Mouse (Mus musculus): ENCODE measurements at regions not wholly inside any gene's neighbourhood (a gene's known extent, or its start where the extent isn't known, plus 50 kb on each side); places are given as distances from the start of the nearest gene placed in this dataset.

- Histone ChIP-seq H3K9me3 (replicated peaks) (no peaks in the 10 kb centered on the region), H3K27ac (replicated peaks) (no peak overlapping the region), H3K27me3 (0 out of 2 replicates have a peak, but pooled peaks cover 3% of the 10 kb centered on the region), H3K9ac (no peak overlapping the region), H3K4me2 (replicated peaks) (no peak overlapping the region), H3K4me1 (peaks cover 28% of the 10 kb centered on the region), H3K4me3 (replicated peaks) (no peak overlapping the region), H3K36me3 (no peaks in the 10 kb centered on the region)
- no peak for ATAC-seq (ENCODE audit: insufficient number of reproducible peaks, low FRiP score, low TSS enrichment, low read depth)
- 58% methylated on average over 4 of the region's 4 CpGs for WGBS
Observed at GRCm38 (mm10) chr12:112235841-112236240, 89.8 kb downstream of the Kif26a start.

GRCm38 (mm10) chr12:112237061-112237490 lies 91.1 kb downstream of the Kif26a start:
- no peaks in the 10 kb centered on the region for H3K36me3 ChIP-seq
- WGBS, result 15% methylated on average over 13 of the region's 13 CpGs
- peak overlapping the region; percentile 55; the same call in 1 of the 2 replicates for H3K27ac ChIP-seq (replicated peaks)
- H3K9me3 ChIP-seq (replicated peaks), result no peaks in the 10 kb centered on the region
- H3K4me3 ChIP-seq (replicated peaks), result no peak overlapping the region
- peaks cover 28% of the 10 kb centered on the region for H3K4me1 ChIP-seq
- 0 out of 2 replicates have a peak overlapping the region, but pooled peaks have one; percentile 21 for H3K4me2 ChIP-seq (replicated peaks)
- H3K27me3 ChIP-seq, result 0 out of 2 replicates have a peak, but pooled peaks cover 3% of the 10 kb centered on the region
- H3K9ac ChIP-seq, result no peak overlapping the region
- peak; percentile 31; the same call in 1 of the 2 replicates for ATAC-seq (ENCODE audit: insufficient number of reproducible peaks, low FRiP score, low TSS enrichment, low read depth)

- H3K9ac ChIP-seq, result no peak overlapping the region
- H3K27me3 ChIP-seq, result 0 out of 2 replicates have a peak, but pooled peaks cover 3% of the 10 kb centered on the region
- 23% methylated on average over 7 of the region's 7 CpGs for WGBS
- no peak for ATAC-seq (ENCODE audit: insufficient number of reproducible peaks, low FRiP score, low TSS enrichment, low read depth)
- H3K4me1 ChIP-seq, result peaks cover 28% of the 10 kb centered on the region
- no peak overlapping the region for H3K4me3 ChIP-seq (replicated peaks)
- H3K27ac ChIP-seq (replicated peaks), result no peak overlapping the region
- H3K4me2 ChIP-seq (replicated peaks), result no peak overlapping the region
- no peaks in the 10 kb centered on the region for H3K36me3 ChIP-seq
- H3K9me3 ChIP-seq (replicated peaks), result no peaks in the 10 kb centered on the region
Observed at GRCm38 (mm10) chr12:112238834-112239233, 92.8 kb downstream of the Kif26a start.

- WGBS, result 15% methylated on average over 3 of the region's 3 CpGs
- H3K4me1 ChIP-seq, result peaks cover 21% of the 10 kb centered on the region
- H3K36me3 ChIP-seq, result no peaks in the 10 kb centered on the region
- H3K9ac ChIP-seq, result no peak overlapping the region
- ATAC-seq (ENCODE audit: insufficient number of reproducible peaks, low FRiP score, low TSS enrichment, low read depth), result no peak
- no peak overlapping the region for H3K4me2 ChIP-seq (replicated peaks)
- no peaks in the 10 kb centered on the region for H3K27me3 ChIP-seq
- H3K4me3 ChIP-seq (replicated peaks), result no peak overlapping the region
- H3K9me3 ChIP-seq (replicated peaks), result no peaks in the 10 kb centered on the region
- H3K27ac ChIP-seq (replicated peaks), result no peak overlapping the region
Observed at GRCm38 (mm10) chr12:112241740-112242171, 95.7 kb downstream of the Kif26a start.

GRCm38 (mm10) chr12:112243231-112243630 lies 97.2 kb downstream of the Kif26a start:
- Histone ChIP-seq H3K4me2 (replicated peaks) (no peak overlapping the region), H3K4me3 (replicated peaks) (no peak overlapping the region), H3K36me3 (no peaks in the 10 kb centered on the region), H3K27me3 (no peaks in the 10 kb centered on the region), H3K27ac (replicated peaks) (no peak overlapping the region), H3K9me3 (replicated peaks) (no peaks in the 10 kb centered on the region), H3K4me1 (peaks cover 9% of the 10 kb centered on the region), H3K9ac (no peak overlapping the region)
- no peak for ATAC-seq (ENCODE audit: insufficient number of reproducible peaks, low FRiP score, low TSS enrichment, low read depth)
- 72% methylated on average over 5 of the region's 5 CpGs for WGBS

- 22% methylated on average over 8 of the region's 8 CpGs for WGBS
- H3K4me1 ChIP-seq, result peaks cover 14% of the 10 kb centered on the region
- no peak overlapping the region for H3K27ac ChIP-seq (replicated peaks)
- no peaks in the 10 kb centered on the region for H3K9me3 ChIP-seq (replicated peaks)
- H3K4me3 ChIP-seq (replicated peaks), result no peak overlapping the region
- H3K27me3 ChIP-seq, result no peaks in the 10 kb centered on the region
- H3K9ac ChIP-seq, result no peak overlapping the region
- ATAC-seq (ENCODE audit: insufficient number of reproducible peaks, low FRiP score, low TSS enrichment, low read depth), result no peak
- no peaks in the 10 kb centered on the region for H3K36me3 ChIP-seq
- H3K4me2 ChIP-seq (replicated peaks), result no peak overlapping the region
Observed at GRCm38 (mm10) chr12:112250894-112251293, 104.9 kb downstream of the Kif26a start.

- no peak for ATAC-seq (ENCODE audit: insufficient number of reproducible peaks, low FRiP score, low TSS enrichment, low read depth)
- no peaks in the 10 kb centered on the region for H3K9me3 ChIP-seq (replicated peaks)
- 0 out of 2 replicates have a peak, but pooled peaks cover 2% of the 10 kb centered on the region for H3K27me3 ChIP-seq
- H3K4me3 ChIP-seq (replicated peaks), result no peak overlapping the region
- no peaks in the 10 kb centered on the region for H3K36me3 ChIP-seq
- H3K4me2 ChIP-seq (replicated peaks), result no peak overlapping the region
- no peak overlapping the region for H3K9ac ChIP-seq
- H3K27ac ChIP-seq (replicated peaks), result no peak overlapping the region
- WGBS, result 67% methylated on average over 10 of the region's 10 CpGs
- peaks cover 14% of the 10 kb centered on the region for H3K4me1 ChIP-seq
Observed at GRCm38 (mm10) chr12:112253461-112253860, 107.5 kb downstream of the Kif26a start.

- no peak for ATAC-seq (ENCODE audit: insufficient number of reproducible peaks, low FRiP score, low TSS enrichment, low read depth)
- Histone ChIP-seq H3K4me2 (replicated peaks) (no peak overlapping the region), H3K9ac (no peak overlapping the region), H3K9me3 (replicated peaks) (no peaks in the 10 kb centered on the region), H3K27me3 (peaks cover 2% of the 10 kb centered on the region; the same call in 1 of the 2 replicates), H3K27ac (replicated peaks) (no peak overlapping the region), H3K4me3 (replicated peaks) (no peak overlapping the region), H3K4me1 (peaks cover 14% of the 10 kb centered on the region), H3K36me3 (no peaks in the 10 kb centered on the region)
- 79% methylated on average over 12 of the region's 12 CpGs for WGBS
Observed at GRCm38 (mm10) chr12:112255223-112255622, 109.2 kb downstream of the Kif26a start.

GRCm38 (mm10) chr12:112257691-112258090 lies 111.7 kb downstream of the Kif26a start:
- 49% methylated on average over 11 of the region's 11 CpGs for WGBS
- no peak for ATAC-seq (ENCODE audit: insufficient number of reproducible peaks, low FRiP score, low TSS enrichment, low read depth)

GRCm38 (mm10) chr12:112263283-112264056 lies 117.5 kb downstream of the Kif26a start:
- Histone ChIP-seq H3K9ac (no peak overlapping the region), H3K4me3 (replicated peaks) (no peak overlapping the region), H3K27me3 (no peaks in the 10 kb centered on the region; the same call in none of the 2 replicates), H3K27ac (replicated peaks) (no peak overlapping the region), H3K4me1 (peaks cover 22% of the 10 kb centered on the region), H3K9me3 (replicated peaks) (no peaks in the 10 kb centered on the region), H3K36me3 (no peaks in the 10 kb centered on the region), H3K4me2 (replicated peaks) (no peak overlapping the region)
- 74% methylated on average over 14 of the region's 14 CpGs for WGBS
- no peak for ATAC-seq (ENCODE audit: insufficient number of reproducible peaks, low FRiP score, low TSS enrichment, low read depth)

More at GRCm38 (mm10) chr12:112257691-112258090, 111.7 kb downstream of the Kif26a start:
- H3K9ac ChIP-seq, result no peak overlapping the region
- H3K4me3 ChIP-seq (replicated peaks), result no peak overlapping the region
- no peaks in the 10 kb centered on the region for H3K9me3 ChIP-seq (replicated peaks)
- no peak overlapping the region for H3K4me2 ChIP-seq (replicated peaks)
- H3K4me1 ChIP-seq, result no peaks in the 10 kb centered on the region
- H3K27me3 ChIP-seq, result peaks cover 2% of the 10 kb centered on the region; the same call in 1 of the 2 replicates
- no peak overlapping the region for H3K27ac ChIP-seq (replicated peaks)
- no peaks in the 10 kb centered on the region for H3K36me3 ChIP-seq

GRCm38 (mm10) chr12:112264201-112264600 lies 118.2 kb downstream of the Kif26a start:
- Histone ChIP-seq H3K9ac (no peak overlapping the region), H3K4me2 (replicated peaks) (no peak overlapping the region), H3K4me3 (replicated peaks) (no peak overlapping the region), H3K9me3 (replicated peaks) (no peaks in the 10 kb centered on the region), H3K4me1 (peaks cover 22% of the 10 kb centered on the region), H3K36me3 (no peaks in the 10 kb centered on the region), H3K27ac (replicated peaks) (no peak overlapping the region), H3K27me3 (no peaks in the 10 kb centered on the region; the same call in none of the 2 replicates)
- ATAC-seq (ENCODE audit: insufficient number of reproducible peaks, low FRiP score, low TSS enrichment, low read depth), result no peak
- WGBS, result 75% methylated on average over 7 of the region's 7 CpGs

Measured in embryonic facial prominence, embryonic 15.5 days (tissue).